17 mouse cellular contexts compared by ENCODE assay signal in genomic region chr19:41581706-41582420, GRCm38 (mm10). TPM values are rescaled to one million over a fixed set of nuclear protein-coding genes. Genes with fewer than 3 reads are reported as not detected.
DNase-seq lines count a peak whose midpoint lies in the region; ATAC-seq and TF ChIP-seq lines count a peak whose summit lies in the region.
"Had no signal": no experiment of that assay in that cellular context is flagged by ENCODE, and none has a peak within 500 bp of the region (broad histone marks: within the 10 kb centered on the region; RNA-seq: fewer than 3 reads in every experiment).

Gm340 (plus strand) TSS chr19:41582370.

- no peak for ATAC-seq in G1E (ENCODE audit: extremely low read depth, insufficient number of reproducible peaks, low FRiP score, poor library complexity, severe bottlenecking)
- ATAC-seq: CD4-positive, CD25-positive, alpha-beta regulatory T cell, adult 4 months; intestine, embryonic 15.5 days; midbrain, embryonic 13.5 days had no signal

- H3K27ac ChIP-seq in layer of hippocampus, adult 2 months: no peak within 1 kb of the TSS
- H3K27ac ChIP-seq: embryonic facial prominence, embryonic 12.5 days; forebrain, embryonic 12.5 days; intestine, embryonic 15.5 days; midbrain, embryonic 13.5 days; neural tube, embryonic 12.5 days had no signal

- no peak for TF ChIP-seq CTCF in layer of hippocampus, adult 2 months (conservative IDR thresholded peaks at IDR 0.05)
- no peak for TF ChIP-seq CTCF in G1E (IDR thresholded peaks at IDR 0.05; ENCODE audit: low read depth, low read length)

- no peak for DNase-seq in layer of hippocampus, adult 2 months (ENCODE audit: low spot score in 2 of 2)
- DNase-seq in layer of hippocampus, adult 9-11 months: no peak
- no peak for DNase-seq in G1E (ENCODE audit: low spot score)
- DNase-seq in adrenal gland, postnatal 14 days: no peak
- DNase-seq in layer of hippocampus, postnatal 36 days: no peak
- DNase-seq in cerebellum, adult 11-12 months: no peak
- DNase-seq in right cerebral cortex, adult 2 months (ENCODE audit: low spot score in 2 of 2): no peak
- no peak for DNase-seq in cerebellum, postnatal 36 days
- DNase-seq: cerebellum, postnatal 10 days; kidney, postnatal 25 days; lung, postnatal 10 days had no signal

- H3K4me3 ChIP-seq in layer of hippocampus, adult 2 months: no peak within 1 kb of the TSS
- no peak within 1 kb of the TSS for H3K4me3 ChIP-seq in G1E (ENCODE audit: low read depth, low read length)
- H3K4me3 ChIP-seq: embryonic facial prominence, embryonic 12.5 days; forebrain, embryonic 12.5 days; intestine, embryonic 15.5 days; midbrain, embryonic 13.5 days; neural tube, embryonic 12.5 days had no signal

- peaks cover 84% of the 10 kb centered on the region for H3K36me3 ChIP-seq in G1E (replicated peaks)

- H3K4me1 ChIP-seq in G1E (ENCODE audit: insufficient read depth, low read depth, low read length): no peaks in the 10 kb centered on the region
- H3K4me1 ChIP-seq: embryonic facial prominence, embryonic 12.5 days; forebrain, embryonic 12.5 days; intestine, embryonic 15.5 days; midbrain, embryonic 13.5 days; neural tube, embryonic 12.5 days had no signal

- no peaks in the 10 kb centered on the region for H3K27me3 ChIP-seq in G1E (ENCODE audit: insufficient read depth, low read length)
- H3K27me3 ChIP-seq: embryonic facial prominence, embryonic 12.5 days; forebrain, embryonic 12.5 days; intestine, embryonic 15.5 days; midbrain, embryonic 13.5 days; neural tube, embryonic 12.5 days had no signal

- H3K9me3 ChIP-seq in G1E (replicated peaks): no peaks in the 10 kb centered on the region
- H3K9me3 ChIP-seq: embryonic facial prominence, embryonic 12.5 days; forebrain, embryonic 12.5 days; intestine, embryonic 15.5 days; midbrain, embryonic 13.5 days; neural tube, embryonic 12.5 days had no signal

RNA-seq across cellular contexts. Expression of gene Gm340, which starts in this region (rescaled TPM):
- total RNA-seq in layer of hippocampus, adult 2 months (2021): 10 to 100 TPM; 12.5 to 14.0 TPM
- total RNA-seq in G1E (2014; fragmentation: Nextera tagmentation) (36.2 and 36.4 TPM in 2 replicates), G1E (2017) (14.9 and 15.2 TPM in 2 replicates)
- polyA plus RNA-seq in G1E (2012): 1.1 and 2.7 TPM in 2 replicates
- 12.0 and 12.9 TPM in 2 replicates for total RNA-seq in adrenal gland, postnatal 14 days (2021)
- total RNA-seq in layer of hippocampus, postnatal 36 days (2021): 10 to 100 TPM; 12.5 to 13.1 TPM
